Mouse (Mus musculus) forebrain, embryonic 13.5 days (tissue): ENCODE measurements around the gene Ccnl1. TPM values are rescaled to one million over a fixed set of nuclear protein-coding genes. Genes with fewer than 3 reads are reported as not detected.

Experiments used
- ATAC-seq: fragments of 200-750 bp; cut with Nextera tagmentation; 2 replicates; pipeline ENCODE4 v1.8.0; 2017
- H3K27ac ChIP-seq: fragments of 300-500 bp; sonication (generic); 2 replicates; pipeline ENCODE4 v1.5.1; 2015; ENCODE audit warnings: inconsistent platforms, mild to moderate bottlenecking, moderate library complexity
- H3K27me3 ChIP-seq: fragments of 300-500 bp; sonication (generic); 2 replicates; pipeline ENCODE4 v1.6.1; 2015; ENCODE audit warnings: mild to moderate bottlenecking, inconsistent platforms
- H3K36me3 ChIP-seq: fragments of 300-500 bp; sonication (generic); 2 replicates; pipeline ENCODE4 v1.6.1; 2015; ENCODE audit warnings: mild to moderate bottlenecking, inconsistent platforms; ENCODE audit not compliant: poor library complexity, severe bottlenecking
- H3K4me1 ChIP-seq: fragments of 300-500 bp; sonication (generic); 2 replicates; pipeline ENCODE4 v1.6.1; 2015; ENCODE audit warnings: inconsistent platforms
- H3K4me2 ChIP-seq: fragments of 300-500 bp; sonication (generic); 2 replicates; pipeline ENCODE4 v1.6.1; 2015; ENCODE audit warnings: inconsistent platforms, mild to moderate bottlenecking, moderate library complexity
- H3K4me3 ChIP-seq: fragments of 300-500 bp; sonication (generic); 2 replicates; pipeline ENCODE4 v1.5.1; 2015; ENCODE audit warnings: mild to moderate bottlenecking, inconsistent platforms
- H3K9ac ChIP-seq: fragments of 300-500 bp; sonication (generic); 2 replicates; pipeline ENCODE4 v1.6.1; 2015; ENCODE audit warnings: mild to moderate bottlenecking, inconsistent platforms
- H3K9me3 ChIP-seq: fragments of 300-500 bp; sonication (generic); replicated peaks from 2 replicates; pipeline ENCODE4 v1.6.1; 2016; ENCODE audit warnings: inconsistent platforms
- WGBS: fragments of 180-500 bp; shearing (Covaris S2); methylation state at CpG from one replicate; pipeline ENCODE4 v1.1.7; 2015; 5-methylcytosine and 5-hydroxymethylcytosine counted together
- polyA plus RNA-seq: library from polyadenylated mRNA; unstranded; fragments of >200 nt; fragmentation: Nextera tagmentation; extraction: Ambion mirVana; gene quantifications from 2 replicates; pipeline ENCODE4 v1.2.1, GENCODE M21; 2015

Gene Ccnl1
- polyA plus RNA-seq, 1 experiment from 2014 or later, result 86.3 TPM

GRCm38 (mm10) chr3:65954499-65955391 is 3.3 kb downstream of the Ccnl1 start:
- H3K4me2 ChIP-seq, result peak overlapping the region; percentile 39
- no peaks in the 10 kb centered on the region for H3K27me3 ChIP-seq
- H3K9me3 ChIP-seq, result no peaks in the 10 kb centered on the region
- H3K36me3 ChIP-seq, result peaks cover 35% of the 10 kb centered on the region
- ATAC-seq, result no peak
- 0 out of 2 replicates have a peak overlapping the region, but pooled peaks have one; percentile 9 for H3K4me3 ChIP-seq
- no peak overlapping the region for H3K9ac ChIP-seq
- 47% methylated on average over 8 of the region's 8 CpGs for WGBS
- peaks cover 48% of the 10 kb centered on the region for H3K4me1 ChIP-seq
- H3K27ac ChIP-seq, result no peak overlapping the region

- Histone ChIP-seq H3K27ac (no peak overlapping the region), H3K9me3 (no peaks in the 10 kb centered on the region), H3K4me3 (no peak overlapping the region), H3K27me3 (no peaks in the 10 kb centered on the region), H3K9ac (no peak overlapping the region), H3K4me2 (no peak overlapping the region), H3K36me3 (peaks cover 58% of the 10 kb centered on the region), H3K4me1 (peaks cover 24% of the 10 kb centered on the region)
- 85% methylated on average over 4 of the region's 4 CpGs for WGBS
- ATAC-seq, result no peak
These were observed 7.2 kb downstream of the Ccnl1 start for GRCm38 (mm10) chr3:65950831-65951365.

GRCm38 (mm10) chr3:65950304-65950703 is 7.7 kb downstream of the Ccnl1 start:
- Histone ChIP-seq H3K27ac (no peak overlapping the region), H3K4me2 (no peak overlapping the region), H3K9me3 (no peaks in the 10 kb centered on the region), H3K27me3 (no peaks in the 10 kb centered on the region), H3K4me1 (peaks cover 22% of the 10 kb centered on the region), H3K9ac (no peak overlapping the region), H3K36me3 (peaks cover 62% of the 10 kb centered on the region), H3K4me3 (no peak overlapping the region)
- 93% methylated on average over 2 of the region's 2 CpGs for WGBS
- no peak for ATAC-seq

GRCm38 (mm10) chr3:65945277-65945932 is 12.6 kb downstream of the Ccnl1 start:
- Histone ChIP-seq H3K4me3 (no peak overlapping the region), H3K9me3 (no peaks in the 10 kb centered on the region), H3K27ac (no peak overlapping the region), H3K36me3 (peaks cover 57% of the 10 kb centered on the region), H3K4me1 (no peaks in the 10 kb centered on the region), H3K4me2 (no peak overlapping the region), H3K27me3 (no peaks in the 10 kb centered on the region), H3K9ac (no peak overlapping the region)
- 95% methylated on average over 2 of the region's 2 CpGs for WGBS
- no peak for ATAC-seq

GRCm38 (mm10) chr3:65944713-65945112 is 13.3 kb downstream of the Ccnl1 start:
- no peak overlapping the region for H3K9ac ChIP-seq
- H3K27me3 ChIP-seq, result no peaks in the 10 kb centered on the region
- H3K27ac ChIP-seq, result no peak overlapping the region
- WGBS, result 94% methylated on average over 3 of the region's 3 CpGs
- no peaks in the 10 kb centered on the region for H3K4me1 ChIP-seq
- no peak overlapping the region for H3K4me3 ChIP-seq
- H3K9me3 ChIP-seq, result no peaks in the 10 kb centered on the region
- H3K36me3 ChIP-seq, result peaks cover 51% of the 10 kb centered on the region
- ATAC-seq, result peak; percentile 51
- no peak overlapping the region for H3K4me2 ChIP-seq

GRCm38 (mm10) chr3:65943453-65943852 is 14.6 kb downstream of the Ccnl1 start:
- peaks cover 42% of the 10 kb centered on the region for H3K36me3 ChIP-seq
- WGBS, result 87% methylated on average over 4 of the region's 4 CpGs
- no peaks in the 10 kb centered on the region for H3K4me1 ChIP-seq
- H3K9me3 ChIP-seq, result no peaks in the 10 kb centered on the region
- no peak; the same call in 1 of the 2 replicates for ATAC-seq
- H3K9ac ChIP-seq, result no peak overlapping the region
- no peaks in the 10 kb centered on the region for H3K27me3 ChIP-seq
- no peak overlapping the region for H3K27ac ChIP-seq
- no peak overlapping the region for H3K4me2 ChIP-seq
- H3K4me3 ChIP-seq, result no peak overlapping the region

- no peak overlapping the region for H3K4me3 ChIP-seq
- H3K4me2 ChIP-seq, result no peak overlapping the region
- H3K4me1 ChIP-seq, result no peaks in the 10 kb centered on the region
- no peaks in the 10 kb centered on the region for H3K27me3 ChIP-seq
- no peak overlapping the region; the same call in 1 of the 2 replicates for H3K9ac ChIP-seq
- H3K36me3 ChIP-seq, result peaks cover 19% of the 10 kb centered on the region
- 93% methylated on average over 1 of the region's 1 CpGs for WGBS
- no peaks in the 10 kb centered on the region for H3K9me3 ChIP-seq
- no peak for ATAC-seq
- H3K27ac ChIP-seq, result no peak overlapping the region
These were observed 17.0 kb downstream of the Ccnl1 start for GRCm38 (mm10) chr3:65941052-65941451.

- 23% methylated on average over 3 of the region's 3 CpGs for WGBS
- Histone ChIP-seq H3K4me2 (no peak overlapping the region), H3K9ac (no peak overlapping the region), H3K9me3 (no peaks in the 10 kb centered on the region), H3K27ac (no peak overlapping the region), H3K4me3 (no peak overlapping the region), H3K27me3 (no peaks in the 10 kb centered on the region), H3K36me3 (no peaks in the 10 kb centered on the region), H3K4me1 (no peaks in the 10 kb centered on the region)
- peak; percentile 58; the same call in 1 of the 2 replicates for ATAC-seq
These were observed 19.8 kb downstream of the Ccnl1 start for GRCm38 (mm10) chr3:65938211-65938610.

GRCm38 (mm10) chr3:65936384-65936783 is 21.7 kb downstream of the Ccnl1 start:
- Histone ChIP-seq H3K36me3 (no peaks in the 10 kb centered on the region), H3K27me3 (no peaks in the 10 kb centered on the region), H3K9ac (no peak overlapping the region), H3K4me2 (no peak overlapping the region), H3K27ac (no peak overlapping the region), H3K4me1 (no peaks in the 10 kb centered on the region), H3K4me3 (no peak overlapping the region), H3K9me3 (no peaks in the 10 kb centered on the region)
- 39% methylated on average over 12 of the region's 12 CpGs for WGBS
- no peak for ATAC-seq

GRCm38 (mm10) chr3:65935153-65935552 is 22.9 kb downstream of the Ccnl1 start:
- H3K4me2 ChIP-seq, result no peak overlapping the region

GRCm38 (mm10) chr3:65933726-65934125 is 24.3 kb downstream of the Ccnl1 start:
- ATAC-seq, result no peak
- H3K27me3 ChIP-seq, result no peaks in the 10 kb centered on the region
- H3K27ac ChIP-seq, result no peak overlapping the region
- H3K4me3 ChIP-seq, result no peak overlapping the region
- H3K4me1 ChIP-seq, result peaks cover 14% of the 10 kb centered on the region
- no peaks in the 10 kb centered on the region for H3K36me3 ChIP-seq
- no peak overlapping the region for H3K4me2 ChIP-seq
- H3K9ac ChIP-seq, result no peak overlapping the region
- no peaks in the 10 kb centered on the region for H3K9me3 ChIP-seq
- WGBS, result 86% methylated on average over 4 of the region's 4 CpGs

More at GRCm38 (mm10) chr3:65935153-65935552, 22.9 kb downstream of the Ccnl1 start:
- 85% methylated on average over 4 of the region's 4 CpGs for WGBS
- Histone ChIP-seq H3K4me3 (no peak overlapping the region), H3K36me3 (no peaks in the 10 kb centered on the region), H3K27me3 (no peaks in the 10 kb centered on the region), H3K9ac (no peak overlapping the region), H3K4me1 (peaks cover under 1% of the 10 kb centered on the region; the same call in 1 of the 2 replicates), H3K27ac (no peak overlapping the region), H3K9me3 (no peaks in the 10 kb centered on the region)
- ATAC-seq, result no peak

- Histone ChIP-seq H3K27ac (no peak overlapping the region), H3K4me3 (no peak overlapping the region), H3K27me3 (no peaks in the 10 kb centered on the region), H3K9ac (no peak overlapping the region), H3K36me3 (no peaks in the 10 kb centered on the region), H3K4me2 (no peak overlapping the region), H3K4me1 (peaks cover 16% of the 10 kb centered on the region), H3K9me3 (no peaks in the 10 kb centered on the region)
- no peak for ATAC-seq
- 90% methylated on average over 7 of the region's 7 CpGs for WGBS
These were observed 26.5 kb downstream of the Ccnl1 start for GRCm38 (mm10) chr3:65931542-65931941.
